ENCODE assay signal across 11 mouse cellular contexts in genomic region chr7:138497202-138497601, GRCm38 (mm10).
DNase-seq lines count a peak whose midpoint lies in the region; ATAC-seq and TF ChIP-seq lines count a peak whose summit lies in the region.
"Had no signal": no experiment of that assay in that cellular context is flagged by ENCODE, and none has a peak within 500 bp of the region (broad histone marks: within the 10 kb centered on the region; RNA-seq: fewer than 3 reads in every experiment).

No protein-coding gene starts in this region.

- H3K4me3 ChIP-seq in forebrain, embryonic 11.5 days (ENCODE audit: low read depth, low read length) = no peak overlapping the region
- no peak overlapping the region for H3K4me3 ChIP-seq in forebrain, embryonic 10.5 days
- no peak overlapping the region for H3K4me3 ChIP-seq in left cerebral cortex, adult 2 months
- no peak overlapping the region for H3K4me3 ChIP-seq in ES-E14 (ENCODE audit: insufficient read depth in 1 of 2, low read depth in 1 of 2, low read length in 2 of 2, poor library complexity in 1 of 2, severe bottlenecking in 1 of 2)
- H3K4me3 ChIP-seq in liver, embryonic 14.5 days (ENCODE audit: insufficient read depth in 1 of 2, low read depth in 2 of 2, low read length in 2 of 2) = no peak overlapping the region
- H3K4me3 ChIP-seq: neural tube, embryonic 15.5 days; stomach, embryonic 15.5 days had no signal

- H3K27me3 ChIP-seq in forebrain, embryonic 11.5 days (ENCODE audit: control insufficient read depth, insufficient read depth, low read length) = no peaks in the 10 kb centered on the region
- H3K27me3 ChIP-seq in forebrain, embryonic 10.5 days (ENCODE audit: poor library complexity, severe bottlenecking) = no peaks in the 10 kb centered on the region
- H3K27me3 ChIP-seq in liver, embryonic 14.5 days (ENCODE audit: control insufficient read depth, insufficient read depth, low read length) = no peaks in the 10 kb centered on the region
- H3K27me3 ChIP-seq: neural tube, embryonic 15.5 days; stomach, embryonic 15.5 days had no signal

- peak; percentile 39 for TF ChIP-seq CTCF in left cerebral cortex, adult 2 months (IDR thresholded peaks at IDR 0.05)
- peak; percentile 30; the same call in 1 of the 2 replicates for TF ChIP-seq CTCF in liver, embryonic 14.5 days (IDR thresholded peaks at IDR 0.05; ENCODE audit: low read depth)

- WGBS in forebrain, embryonic 11.5 days = 58% methylated on average over 6 of the region's 6 CpGs
- WGBS in forebrain, embryonic 10.5 days = 64% methylated on average over 6 of the region's 6 CpGs
- WGBS in liver, embryonic 14.5 days (ENCODE audit: insufficient replicate concordance) = 34% methylated on average over 6 of the region's 6 CpGs

- H3K9ac ChIP-seq in forebrain, embryonic 11.5 days (ENCODE audit: low read length) = no peak overlapping the region
- no peak overlapping the region for H3K9ac ChIP-seq in ES-E14 (ENCODE audit: insufficient read depth, low read depth, low read length, poor library complexity, severe bottlenecking)
- H3K9ac ChIP-seq in liver, embryonic 14.5 days (replicated peaks) = no peak overlapping the region
- H3K9ac ChIP-seq: neural tube, embryonic 15.5 days; stomach, embryonic 15.5 days had no signal

- intact Hi-C loops in left cerebral cortex, adult 2 months (cut with DNase I) = loop anchor here (5.0 kb wide), 1 partner anchor 225 kb away; no protein-coding TSS in a partner anchor
- intact Hi-C loops in left cerebral cortex, postnatal 10 days (cut with DNase I) = no loop called here

- H3K9me3 ChIP-seq in forebrain, embryonic 11.5 days (ENCODE audit: control insufficient read depth, low read length) = no peaks in the 10 kb centered on the region
- H3K9me3 ChIP-seq in forebrain, embryonic 10.5 days = no peaks in the 10 kb centered on the region
- H3K9me3 ChIP-seq in ES-E14 (ENCODE audit: control insufficient read depth, insufficient read depth, low read depth, low read length) = no peaks in the 10 kb centered on the region
- H3K9me3 ChIP-seq in liver, embryonic 14.5 days (ENCODE audit: control insufficient read depth, low read length) = no peaks in the 10 kb centered on the region
- H3K9me3 ChIP-seq: neural tube, embryonic 15.5 days; stomach, embryonic 15.5 days had no signal

- H3K36me3 ChIP-seq in forebrain, embryonic 11.5 days (ENCODE audit: control insufficient read depth, insufficient read depth, low read length) = no peaks in the 10 kb centered on the region
- H3K36me3 ChIP-seq in forebrain, embryonic 10.5 days (replicated peaks) = no peaks in the 10 kb centered on the region
- no peaks in the 10 kb centered on the region for H3K36me3 ChIP-seq in ES-E14 (ENCODE audit: control insufficient read depth, insufficient read depth, low read length, poor library complexity, severe bottlenecking)
- H3K36me3 ChIP-seq in liver, embryonic 14.5 days (replicated peaks; ENCODE audit: control insufficient read depth, insufficient read depth, low read depth) = no peaks in the 10 kb centered on the region
- H3K36me3 ChIP-seq: G1E; neural tube, embryonic 15.5 days; stomach, embryonic 15.5 days had no signal

- H3K27ac ChIP-seq in forebrain, embryonic 11.5 days (ENCODE audit: low read depth, low read length) = no peak overlapping the region
- no peak overlapping the region for H3K27ac ChIP-seq in forebrain, embryonic 10.5 days
- H3K27ac ChIP-seq in left cerebral cortex, adult 2 months = no peak overlapping the region
- no peak overlapping the region for H3K27ac ChIP-seq in ES-E14 (ENCODE audit: insufficient read depth, low read depth, low read length, poor library complexity, severe bottlenecking)
- H3K27ac ChIP-seq in liver, embryonic 14.5 days = no peak overlapping the region
- H3K27ac ChIP-seq: neural tube, embryonic 15.5 days; stomach, embryonic 15.5 days had no signal

- DNase-seq in forebrain, embryonic 11.5 days (ENCODE audit: low spot score) = peak; percentile 57
- DNase-seq in forebrain, embryonic 10.5 days (ENCODE audit: extremely low spot score, low spot score) = no peak
- DNase-seq in left cerebral cortex, adult 2 months (ENCODE audit: extremely low spot score in 1 of 2, low spot score in 2 of 2) = peak in 1 of 2 experiments; percentile 15
- no peak for DNase-seq in left cerebral cortex, postnatal 10 days (ENCODE audit: extremely low spot score in 1 of 2, low spot score in 2 of 2)
- peak; percentile 38 for DNase-seq in ES-E14 (ENCODE audit: low read depth, low spot score)
- DNase-seq in liver, embryonic 14.5 days (ENCODE audit: low read depth in 3 of 3, low spot score in 3 of 3) = no peak
- DNase-seq in thymus, adult 18-20 months = no peak

- H3K4me2 ChIP-seq in forebrain, embryonic 11.5 days (ENCODE audit: low read depth, low read length, severe bottlenecking) = no peak overlapping the region
- H3K4me2 ChIP-seq in liver, embryonic 14.5 days (ENCODE audit: low read depth) = no peak overlapping the region
- H3K4me2 ChIP-seq: neural tube, embryonic 15.5 days; stomach, embryonic 15.5 days had no signal

- ATAC-seq in forebrain, embryonic 11.5 days (replicated peaks; ENCODE audit: low FRiP score) = no peak
- ATAC-seq in liver, embryonic 14.5 days (ENCODE audit: insufficient read depth) = no peak
- no peak for ATAC-seq in granulocyte monocyte progenitor cell, adult 5-6 weeks (replicated peaks; ENCODE audit: poor library complexity, severe bottlenecking)

- in situ Hi-C loops in ES-E14 (cut with MboI; ENCODE audit: low sequenced_read_pairs in 2 of 2, unreplicated experiment in 2 of 2) = no loop called here

- no peaks in the 10 kb centered on the region for H3K4me1 ChIP-seq in forebrain, embryonic 11.5 days (replicated peaks; ENCODE audit: control insufficient read depth, insufficient read depth, low read length)
- H3K4me1 ChIP-seq in forebrain, embryonic 10.5 days = no peaks in the 10 kb centered on the region
- H3K4me1 ChIP-seq in ES-E14 (ENCODE audit: control insufficient read depth in 2 of 2, insufficient read depth in 2 of 2, low read length in 2 of 2, poor library complexity in 1 of 2) = no peaks in the 10 kb centered on the region; a peak in 1 of 4 replicates
- no peaks in the 10 kb centered on the region for H3K4me1 ChIP-seq in liver, embryonic 14.5 days (replicated peaks; ENCODE audit: control insufficient read depth in 2 of 2, insufficient read depth in 2 of 2, low read length in 1 of 2)
- H3K4me1 ChIP-seq: stomach, embryonic 15.5 days had no signal

- TF ChIP-seq EP300 in liver, embryonic 14.5 days (IDR thresholded peaks at IDR 0.05; ENCODE audit: low read depth) = no peak

TF ChIP-seq in ES-E14, 5 proteins besides CTCF, POLR2A, EP300 and RAD21:
- no peak for TF ChIP-seq ZNF384 (IDR thresholded peaks at IDR 0.05; ENCODE audit: low read depth, low read length)
- TF ChIP-seq HCFC1 (IDR thresholded peaks at IDR 0.05; ENCODE audit: borderline replicate concordance, insufficient read depth, low read length) = no peak
- no peak for TF ChIP-seq MAFK (IDR thresholded peaks at IDR 0.05; ENCODE audit: insufficient read depth, low read depth, low read length)
- no peak for TF ChIP-seq CHD2 (IDR thresholded peaks at IDR 0.05; ENCODE audit: low read depth, low read length)
- TF ChIP-seq ZC3H11A (IDR thresholded peaks at IDR 0.05; ENCODE audit: borderline replicate concordance, low read depth, low read length) = no peak

Comparison
In these comparisons a context has a peak if more than half of its experiments do, and no peak if none do; other contexts are left out.
1. DNase-seq: peak in forebrain, embryonic 11.5 days (single experiment) and ES-E14 (single experiment); none in forebrain, embryonic 10.5 days (single experiment), left cerebral cortex, postnatal 10 days (0 of 2), liver, embryonic 14.5 days (0 of 3) and thymus, adult 18-20 months (0 of 2).